Mouse (Mus musculus): Measurements from ENCODE around the gene Ccdc28b. TPM values are rescaled to one million over a fixed set of nuclear protein-coding genes. Genes with fewer than 3 reads are reported as not detected.

Gene Ccdc28b
- polyA plus RNA-seq, 1 experiment from 2014 or later: 159 TPM

- no peaks in the 10 kb centered on the region for H3K9me3 ChIP-seq
- H3K36me3 ChIP-seq: peaks cover 26% of the 10 kb centered on the region
- H3K4me1 ChIP-seq (replicated peaks): peaks cover 23% of the 10 kb centered on the region
- peak within 1 kb of the TSS; percentile 98 for H3K27ac ChIP-seq (replicated peaks)
- peak within 1 kb of the TSS; percentile 76 for H3K4me2 ChIP-seq
- under 1% methylated on average over 59 of the region's 60 CpGs for WGBS
- peak within 1 kb of the TSS; percentile 78 for H3K4me3 ChIP-seq
- peak within 1 kb of the TSS; percentile 59 for H3K9ac ChIP-seq
- H3K27me3 ChIP-seq: no peaks in the 10 kb centered on the region
- ATAC-seq (ENCODE audit: low FRiP score, low read depth): peak; percentile 97
These were observed 17.1 kb upstream of the Ccdc28b start, which contains the start of gene Txlna for GRCm38 (mm10) chr4:129640638-129641467. Gene Txlna, minus strand, starts transcription at chr4:129641065.

DNA sequence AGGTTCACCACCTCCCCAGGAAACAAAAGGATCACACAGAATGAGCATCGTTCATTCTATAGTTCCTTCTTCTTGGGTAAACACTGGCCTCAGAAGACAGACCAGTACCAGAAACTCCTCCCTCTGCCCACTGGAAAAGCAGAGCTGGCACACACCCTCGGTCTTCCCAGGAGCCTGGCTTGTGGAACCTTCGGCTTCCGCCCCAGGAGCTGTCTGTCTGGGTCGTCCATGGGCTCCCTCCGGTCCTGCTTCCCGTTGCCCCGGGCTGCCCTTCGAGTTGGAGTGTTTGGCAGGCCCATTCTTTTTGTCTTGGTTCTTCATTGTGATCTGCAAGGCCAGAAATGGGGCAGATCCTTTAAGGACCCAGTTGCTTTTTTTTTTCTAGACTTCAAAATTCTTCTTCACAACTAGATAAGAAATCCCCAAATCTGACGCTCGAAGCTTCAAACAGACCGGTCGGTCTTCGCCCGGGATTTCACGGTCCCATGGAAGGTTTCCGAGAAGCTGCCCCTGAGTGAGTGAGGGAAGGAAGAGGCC lies 16.4 kb upstream of the Ccdc28b start:
- Histone ChIP-seq H3K4me3 (peak overlapping the region; percentile 78), H3K4me1 (replicated peaks) (peaks cover 23% of the 10 kb centered on the region), H3K36me3 (peaks cover 29% of the 10 kb centered on the region), H3K27me3 (no peaks in the 10 kb centered on the region), H3K27ac (replicated peaks) (peak overlapping the region; percentile 98), H3K4me2 (peak overlapping the region; percentile 76), H3K9ac (peak overlapping the region; percentile 59), H3K9me3 (no peaks in the 10 kb centered on the region)
- ATAC-seq (ENCODE audit: low FRiP score, low read depth): no peak
- 4% methylated on average over 17 of the region's 17 CpGs for WGBS

DNA sequence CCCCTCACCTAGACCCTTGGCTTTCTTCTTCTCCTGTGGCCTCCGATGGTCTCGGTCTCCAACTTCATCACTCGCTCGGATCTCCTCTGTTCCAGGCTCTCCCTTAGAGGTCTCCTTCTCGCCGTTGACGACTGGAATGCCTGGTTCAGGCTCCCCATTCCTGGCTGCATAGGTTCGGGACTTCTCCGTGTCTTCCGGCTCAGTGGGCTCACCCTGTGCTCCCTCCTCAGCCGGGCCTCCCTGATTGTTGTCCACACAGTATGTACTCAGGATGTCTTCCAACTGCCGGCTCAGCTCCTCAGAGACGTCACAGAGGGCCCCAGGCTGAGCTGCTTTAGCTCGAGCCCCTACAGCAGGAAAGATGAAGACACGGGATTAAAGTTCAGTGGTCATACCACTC lies 15.5 kb upstream of the Ccdc28b start:
- Histone ChIP-seq H3K27me3 (no peaks in the 10 kb centered on the region), H3K9me3 (no peaks in the 10 kb centered on the region), H3K4me1 (replicated peaks) (peaks cover 23% of the 10 kb centered on the region), H3K9ac (0 out of 2 replicates have a peak overlapping the region, but pooled peaks have one; percentile 59), H3K4me2 (peak overlapping the region; percentile 76), H3K4me3 (peak overlapping the region; percentile 78), H3K27ac (replicated peaks) (no peak overlapping the region), H3K36me3 (peaks cover 32% of the 10 kb centered on the region)
- WGBS: 81% methylated on average over 15 of the region's 15 CpGs
- no peak for ATAC-seq (ENCODE audit: low FRiP score, low read depth)

GRCm38 (mm10) chr4:129633852-129634251 lies 10.1 kb upstream of the Ccdc28b start:
- Histone ChIP-seq H3K9me3 (no peaks in the 10 kb centered on the region), H3K36me3 (peaks cover 81% of the 10 kb centered on the region), H3K9ac (no peak overlapping the region), H3K4me2 (no peak overlapping the region), H3K4me3 (no peak overlapping the region), H3K27me3 (no peaks in the 10 kb centered on the region), H3K27ac (replicated peaks) (no peak overlapping the region), H3K4me1 (replicated peaks) (peaks cover 15% of the 10 kb centered on the region)
- no peak for ATAC-seq (ENCODE audit: low FRiP score, low read depth)
- whole genome bisulfite sequencing: 95% methylated on average over 6 of the region's 6 CpGs

DNA sequence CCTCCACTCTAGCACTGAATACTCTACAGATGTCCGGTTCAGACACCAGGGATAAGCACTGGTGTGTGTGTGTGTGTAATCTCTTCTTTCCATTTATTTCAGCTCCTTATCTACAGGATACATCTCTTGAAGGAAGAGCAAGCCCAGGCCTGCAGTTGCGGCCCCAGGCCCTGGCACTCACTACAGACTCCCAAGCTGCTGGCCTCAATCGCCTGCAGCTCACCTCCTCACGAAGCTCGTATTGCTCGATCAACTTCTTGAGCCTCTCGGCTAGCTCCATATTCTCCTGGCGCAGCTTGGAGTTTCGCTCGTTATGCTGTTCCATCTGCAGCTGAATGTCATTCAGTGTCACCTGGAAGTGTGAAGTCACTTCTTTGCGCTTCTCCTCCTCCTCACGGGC lies 8.1 kb upstream of the Ccdc28b start:
- Histone ChIP-seq H3K4me3 (no peak overlapping the region), H3K36me3 (peaks cover 93% of the 10 kb centered on the region), H3K9ac (no peak overlapping the region), H3K4me1 (replicated peaks) (peaks cover 6% of the 10 kb centered on the region; the same call in 1 of the 2 replicates), H3K9me3 (no peaks in the 10 kb centered on the region), H3K27me3 (no peaks in the 10 kb centered on the region), H3K27ac (replicated peaks) (no peak overlapping the region), H3K4me2 (no peak overlapping the region)
- WGBS: 95% methylated on average over 12 of the region's 12 CpGs
- no peak for ATAC-seq (ENCODE audit: low FRiP score, low read depth)

DNA sequence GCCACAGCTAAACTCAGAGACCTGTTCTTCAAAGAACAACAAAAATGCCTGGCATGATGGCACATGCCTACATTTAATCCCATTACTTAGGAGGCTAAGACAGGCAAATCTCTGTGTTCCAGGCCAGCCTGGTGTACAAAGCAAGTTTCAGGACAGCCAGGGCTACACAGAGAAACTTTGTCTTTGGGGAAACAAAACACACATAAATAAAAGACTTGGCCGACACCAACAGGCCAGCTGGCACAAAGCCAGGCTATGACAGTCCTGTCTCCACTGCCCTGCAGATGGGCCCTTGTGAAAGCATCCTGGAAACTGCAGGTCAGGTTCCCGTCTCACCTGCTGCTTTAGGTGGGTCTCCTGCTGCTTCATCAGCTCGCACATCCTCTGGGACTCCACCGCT lies 7.2 kb upstream of the Ccdc28b start:
- Histone ChIP-seq H3K4me2 (no peak overlapping the region), H3K9ac (no peak overlapping the region), H3K4me1 (replicated peaks) (peaks cover 6% of the 10 kb centered on the region; the same call in 1 of the 2 replicates), H3K27ac (replicated peaks) (no peak overlapping the region), H3K4me3 (no peak overlapping the region), H3K27me3 (no peaks in the 10 kb centered on the region), H3K9me3 (no peaks in the 10 kb centered on the region), H3K36me3 (peaks cover 91% of the 10 kb centered on the region)
- no peak for ATAC-seq (ENCODE audit: low FRiP score, low read depth)
- WGBS: 63% methylated on average over 4 of the region's 4 CpGs

GRCm38 (mm10) chr4:129626035-129626434 lies 2.3 kb upstream of the Ccdc28b start:
- peaks cover 44% of the 10 kb centered on the region for H3K36me3 ChIP-seq
- no peaks in the 10 kb centered on the region for H3K27me3 ChIP-seq
- H3K4me3 ChIP-seq: no peak overlapping the region
- no peaks in the 10 kb centered on the region for H3K9me3 ChIP-seq
- WGBS: 79% methylated on average over 6 of the region's 6 CpGs
- H3K9ac ChIP-seq: no peak overlapping the region
- no peak for ATAC-seq (ENCODE audit: low FRiP score, low read depth)
- H3K4me2 ChIP-seq: no peak overlapping the region
- H3K27ac ChIP-seq (replicated peaks): peak overlapping the region; percentile 97
- peaks cover 44% of the 10 kb centered on the region for H3K4me1 ChIP-seq (replicated peaks)

DNA sequence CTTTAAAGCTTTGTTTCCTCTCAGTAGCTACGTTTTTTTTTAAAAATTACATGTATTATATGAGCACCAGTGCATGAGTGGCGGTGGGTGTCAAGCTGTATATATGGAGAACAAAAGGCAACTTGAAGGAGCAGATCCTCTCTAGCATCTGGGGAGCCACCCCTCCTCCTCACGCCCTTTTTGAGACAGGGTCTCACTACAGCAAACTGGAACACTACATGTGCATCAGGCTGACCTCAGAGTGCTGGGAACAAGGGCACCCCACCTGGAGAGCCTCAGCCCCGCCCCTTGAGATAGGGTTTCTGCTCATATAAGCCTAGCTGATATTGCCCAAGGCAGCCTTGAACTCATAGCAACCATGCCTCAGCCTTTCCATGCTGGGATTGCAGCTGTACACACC lies 1.7 kb upstream of the Ccdc28b start:
- peak overlapping the region; percentile 97 for H3K27ac ChIP-seq (replicated peaks)
- peaks cover 39% of the 10 kb centered on the region for H3K36me3 ChIP-seq
- no peak for ATAC-seq (ENCODE audit: low FRiP score, low read depth)
- H3K4me2 ChIP-seq: peak overlapping the region; percentile 80
- peaks cover 46% of the 10 kb centered on the region for H3K4me1 ChIP-seq (replicated peaks)
- 45% methylated on average over 4 of the region's 4 CpGs for WGBS
- no peak overlapping the region for H3K4me3 ChIP-seq
- H3K9ac ChIP-seq: 0 out of 2 replicates have a peak overlapping the region, but pooled peaks have one; percentile 86
- H3K27me3 ChIP-seq: no peaks in the 10 kb centered on the region
- H3K9me3 ChIP-seq: no peaks in the 10 kb centered on the region

- H3K9me3 ChIP-seq: no peaks in the 10 kb centered on the region
- no peaks in the 10 kb centered on the region for H3K27me3 ChIP-seq
- no peak for ATAC-seq (ENCODE audit: low FRiP score, low read depth)
- peak overlapping the region; percentile 97 for H3K27ac ChIP-seq (replicated peaks)
- H3K4me1 ChIP-seq (replicated peaks): peaks cover 46% of the 10 kb centered on the region
- peaks cover 34% of the 10 kb centered on the region for H3K36me3 ChIP-seq
- 0% methylated on average over 6 of the region's 6 CpGs for WGBS
- H3K4me2 ChIP-seq: peak overlapping the region; percentile 80
- H3K9ac ChIP-seq: peak overlapping the region; percentile 86; the same call in 1 of the 2 replicates
- H3K4me3 ChIP-seq: peak overlapping the region; percentile 69
These were observed 1.3 kb upstream of the Ccdc28b start for GRCm38 (mm10) chr4:129625029-129625370.

DNA sequence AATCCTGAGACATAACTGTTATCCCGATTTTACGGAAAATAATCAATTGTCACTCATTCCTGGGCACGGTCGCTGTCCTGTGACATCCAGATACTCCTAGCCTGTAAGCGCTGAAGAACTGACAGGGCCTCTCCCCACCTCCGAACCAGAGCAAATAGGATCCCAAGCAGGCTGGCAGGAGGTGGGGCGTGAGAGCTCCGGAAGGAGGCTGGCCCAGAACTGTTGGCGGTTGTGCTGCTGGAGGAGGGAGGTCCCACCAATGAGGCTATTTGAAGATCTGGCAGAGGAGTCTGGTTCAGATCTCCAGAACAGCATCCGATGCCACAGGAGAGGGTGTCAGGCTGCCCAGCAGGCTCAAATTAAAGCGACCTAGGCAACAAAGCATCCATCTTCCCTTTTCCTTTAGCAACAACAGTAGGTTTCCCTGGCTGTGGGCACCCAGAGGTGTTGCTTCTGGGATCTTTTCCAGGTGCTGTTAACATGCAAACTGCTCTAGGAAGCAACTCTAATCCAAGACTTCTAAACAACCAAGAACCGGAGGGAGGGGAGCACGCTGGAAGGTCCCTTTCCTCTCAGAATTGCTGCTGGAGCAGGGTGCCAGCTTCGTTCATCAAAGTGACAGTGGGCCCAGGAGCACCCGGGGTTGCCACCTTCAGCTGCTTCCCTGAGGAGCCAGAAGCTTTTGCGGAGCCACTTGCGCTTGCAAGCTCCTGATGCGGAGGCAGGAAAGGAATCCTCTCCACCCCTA lies 708 bp upstream of the Ccdc28b start:
- Histone ChIP-seq H3K27ac (replicated peaks) (peak overlapping the region; percentile 97), H3K9me3 (no peaks in the 10 kb centered on the region), H3K4me3 (peak overlapping the region; percentile 69), H3K27me3 (no peaks in the 10 kb centered on the region), H3K9ac (peak overlapping the region; percentile 86), H3K36me3 (peaks cover 30% of the 10 kb centered on the region), H3K4me1 (replicated peaks) (peaks cover 46% of the 10 kb centered on the region), H3K4me2 (peak overlapping the region; percentile 80)
- WGBS: 0% methylated on average over 18 of the region's 18 CpGs
- peak; percentile 94 for ATAC-seq (ENCODE audit: low FRiP score, low read depth)

DNA sequence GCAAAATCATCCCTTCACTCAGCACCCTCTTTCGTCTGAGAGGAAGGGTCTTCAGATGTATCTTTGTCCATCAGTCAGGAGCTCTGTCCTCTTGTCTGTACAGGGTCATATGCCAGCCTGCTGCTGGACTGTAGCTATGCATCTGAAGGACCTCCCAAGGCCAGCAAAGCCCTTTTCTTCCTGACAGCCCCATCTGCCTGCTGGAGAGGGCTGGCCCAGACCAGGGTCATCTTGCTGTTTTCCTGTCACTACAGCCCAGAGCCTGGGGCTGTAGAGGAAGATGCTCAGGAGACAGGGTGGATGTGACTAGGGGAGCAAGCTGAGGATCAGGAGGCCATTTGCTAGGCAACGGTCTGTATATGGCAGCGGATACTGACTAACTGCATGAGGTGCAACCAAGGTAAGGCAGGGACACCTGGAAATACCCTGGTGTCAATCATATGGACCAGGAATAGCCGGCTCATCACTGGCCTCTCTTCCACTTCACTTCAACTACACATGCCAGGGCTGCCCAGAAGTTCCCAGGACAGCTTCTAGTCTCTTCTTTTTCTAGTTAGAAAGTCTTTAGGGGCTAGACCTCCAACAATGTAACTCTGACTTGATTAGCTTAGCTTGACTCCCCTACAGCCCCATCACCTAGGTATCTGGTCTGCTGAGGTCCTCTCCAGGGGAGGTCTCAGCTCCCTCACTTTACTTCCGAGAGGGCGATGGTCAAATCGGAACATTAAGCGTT lies 778 bp downstream of the Ccdc28b start:
- Histone ChIP-seq H3K4me3 (peak overlapping the region; percentile 69), H3K36me3 (peaks cover 15% of the 10 kb centered on the region), H3K27me3 (no peaks in the 10 kb centered on the region), H3K9me3 (no peaks in the 10 kb centered on the region), H3K4me2 (peak overlapping the region; percentile 80), H3K4me1 (replicated peaks) (peaks cover 54% of the 10 kb centered on the region), H3K27ac (replicated peaks) (peak overlapping the region; percentile 97), H3K9ac (peak overlapping the region; percentile 86)
- WGBS: 19% methylated on average over 8 of the region's 8 CpGs
- ATAC-seq (ENCODE audit: low FRiP score, low read depth): no peak
